Mouse (Mus musculus): ENCODE measurements around the gene Cd3e. TPM values are rescaled to one million over a fixed set of nuclear protein-coding genes. Genes with fewer than 3 reads are reported as not detected.
A peak's percentile ranks its signal among the peaks of the same experiment; 100 is the strongest.
"Not testable (repeated sequence)": the region's sequence is repeated elsewhere in the genome, so short reads cannot be mapped to it uniquely, and the experiment has no call there.

Cd3e gene
- polyA plus RNA-seq, 1 experiment from 2014 or later, result not detected

GRCm38 (mm10) chr9:45039499-45039898, 30.1 kb upstream of the Cd3e start, which contains the start of gene Mpzl2:
Gene Mpzl2, plus strand, starts transcription at chr9:45039799.
- H3K9me3 ChIP-seq (replicated peaks), result no peaks in the 10 kb centered on the region
- no peaks in the 10 kb centered on the region for H3K36me3 ChIP-seq
- no peak within 1 kb of the TSS for H3K27ac ChIP-seq (replicated peaks)
- 68% methylated on average over 5 of the region's 5 CpGs for WGBS
- peaks cover 21% of the 10 kb centered on the region for H3K4me1 ChIP-seq
- DNase-seq (ENCODE audit: low spot score), result no peak
- no peak within 1 kb of the TSS for H3K4me3 ChIP-seq
- H3K27me3 ChIP-seq (ENCODE audit: low read depth, poor library complexity, severe bottlenecking), result peaks cover 67% of the 10 kb centered on the region

- not testable (repeated sequence) for H3K9me3 ChIP-seq (replicated peaks); H3K36me3 ChIP-seq; H3K4me3 ChIP-seq; H3K27ac ChIP-seq (replicated peaks); DNase-seq (ENCODE audit: low spot score)
- Histone ChIP-seq H3K27me3 (ENCODE audit: low read depth, poor library complexity, severe bottlenecking) (peaks cover 50% of the 10 kb centered on the region), H3K4me1 (peaks cover 17% of the 10 kb centered on the region)
- WGBS, result 94% methylated on average over 1 of the region's 1 CpGs
Measured at GRCm38 (mm10) chr9:45037803-45038202, 28.4 kb upstream of the Cd3e start.

GRCm38 (mm10) chr9:45034526-45034925, 25.1 kb upstream of the Cd3e start:
- 83% methylated on average over 3 of the region's 3 CpGs for WGBS
- no peaks in the 10 kb centered on the region for H3K9me3 ChIP-seq (replicated peaks)
- DNase-seq (ENCODE audit: low spot score), result no peak
- H3K4me1 ChIP-seq, result no peaks in the 10 kb centered on the region
- H3K36me3 ChIP-seq, result no peaks in the 10 kb centered on the region
- no peak overlapping the region for H3K4me3 ChIP-seq
- no peak overlapping the region for H3K27ac ChIP-seq (replicated peaks)
- H3K27me3 ChIP-seq (ENCODE audit: low read depth, poor library complexity, severe bottlenecking), result peaks cover 17% of the 10 kb centered on the region

- no peaks in the 10 kb centered on the region; the same call in 1 of the 2 replicates for H3K27me3 ChIP-seq (ENCODE audit: low read depth, poor library complexity, severe bottlenecking)
- DNase-seq (ENCODE audit: low spot score), result no peak
- no peak overlapping the region for H3K27ac ChIP-seq (replicated peaks)
- no peaks in the 10 kb centered on the region for H3K4me1 ChIP-seq
- H3K36me3 ChIP-seq, result no peaks in the 10 kb centered on the region
- WGBS, result 76% methylated on average over 2 of the region's 2 CpGs
- no peaks in the 10 kb centered on the region for H3K9me3 ChIP-seq (replicated peaks)
- no peak overlapping the region for H3K4me3 ChIP-seq
Measured at GRCm38 (mm10) chr9:45032261-45032660, 22.8 kb upstream of the Cd3e start.

GRCm38 (mm10) chr9:45030341-45030740, 20.9 kb upstream of the Cd3e start:
- Histone ChIP-seq H3K36me3 (no peaks in the 10 kb centered on the region), H3K4me1 (no peaks in the 10 kb centered on the region), H3K9me3 (replicated peaks) (no peaks in the 10 kb centered on the region), H3K27ac (replicated peaks) (no peak overlapping the region), H3K4me3 (no peak overlapping the region), H3K27me3 (ENCODE audit: low read depth, poor library complexity, severe bottlenecking) (no peaks in the 10 kb centered on the region; the same call in 1 of the 2 replicates)
- DNase-seq (ENCODE audit: low spot score), result no peak
- WGBS, result 71% methylated on average over 6 of the region's 6 CpGs

- Histone ChIP-seq H3K4me3 (no peak overlapping the region), H3K27me3 (ENCODE audit: low read depth, poor library complexity, severe bottlenecking) (no peaks in the 10 kb centered on the region; the same call in 1 of the 2 replicates), H3K27ac (replicated peaks) (no peak overlapping the region), H3K4me1 (no peaks in the 10 kb centered on the region), H3K9me3 (replicated peaks) (no peaks in the 10 kb centered on the region), H3K36me3 (no peaks in the 10 kb centered on the region)
- WGBS, result 78% methylated on average over 8 of the region's 8 CpGs
- DNase-seq (ENCODE audit: low spot score), result no peak
Measured at GRCm38 (mm10) chr9:45027376-45027775, 17.9 kb upstream of the Cd3e start.

- Histone ChIP-seq H3K9me3 (replicated peaks) (no peaks in the 10 kb centered on the region), H3K27me3 (ENCODE audit: low read depth, poor library complexity, severe bottlenecking) (no peaks in the 10 kb centered on the region; the same call in 1 of the 2 replicates), H3K36me3 (no peaks in the 10 kb centered on the region), H3K4me1 (no peaks in the 10 kb centered on the region), H3K4me3 (no peak overlapping the region), H3K27ac (replicated peaks) (no peak overlapping the region)
- WGBS, result 92% methylated on average over 2 of the region's 2 CpGs
- DNase-seq (ENCODE audit: low spot score), result no peak
Measured at GRCm38 (mm10) chr9:45024187-45024586, 14.8 kb upstream of the Cd3e start.

- Histone ChIP-seq H3K4me1 (no peaks in the 10 kb centered on the region), H3K4me3 (no peak overlapping the region), H3K27me3 (ENCODE audit: low read depth, poor library complexity, severe bottlenecking) (no peaks in the 10 kb centered on the region; the same call in 1 of the 2 replicates), H3K9me3 (replicated peaks) (no peaks in the 10 kb centered on the region), H3K27ac (replicated peaks) (no peak overlapping the region), H3K36me3 (no peaks in the 10 kb centered on the region)
- 64% methylated on average over 3 of the region's 3 CpGs for WGBS
- no peak for DNase-seq (ENCODE audit: low spot score)
Measured at GRCm38 (mm10) chr9:45023638-45024037, 14.2 kb upstream of the Cd3e start.

GRCm38 (mm10) chr9:45022800-45023199, 13.4 kb upstream of the Cd3e start:
- no peak overlapping the region for H3K4me3 ChIP-seq
- no peaks in the 10 kb centered on the region; the same call in 1 of the 2 replicates for H3K27me3 ChIP-seq (ENCODE audit: low read depth, poor library complexity, severe bottlenecking)
- H3K36me3 ChIP-seq, result no peaks in the 10 kb centered on the region
- H3K27ac ChIP-seq (replicated peaks), result no peak overlapping the region
- H3K9me3 ChIP-seq (replicated peaks), result no peaks in the 10 kb centered on the region
- no peaks in the 10 kb centered on the region for H3K4me1 ChIP-seq
- WGBS, result 14% methylated on average over 3 of the region's 3 CpGs
- peak; percentile 58 for DNase-seq (ENCODE audit: low spot score)

- 91% methylated on average over 11 of the region's 11 CpGs for WGBS
- Histone ChIP-seq H3K36me3 (no peaks in the 10 kb centered on the region), H3K4me3 (no peak overlapping the region), H3K27me3 (ENCODE audit: low read depth, poor library complexity, severe bottlenecking) (no peaks in the 10 kb centered on the region), H3K4me1 (no peaks in the 10 kb centered on the region), H3K9me3 (replicated peaks) (no peaks in the 10 kb centered on the region), H3K27ac (replicated peaks) (no peak overlapping the region)
- no peak for DNase-seq (ENCODE audit: low spot score)
Measured at GRCm38 (mm10) chr9:45018031-45018430, 8.6 kb upstream of the Cd3e start.

- Histone ChIP-seq H3K36me3 (no peaks in the 10 kb centered on the region), H3K4me1 (no peaks in the 10 kb centered on the region), H3K9me3 (replicated peaks) (no peaks in the 10 kb centered on the region), H3K4me3 (no peak overlapping the region), H3K27ac (replicated peaks) (no peak overlapping the region), H3K27me3 (ENCODE audit: low read depth, poor library complexity, severe bottlenecking) (no peaks in the 10 kb centered on the region)
- DNase-seq (ENCODE audit: low spot score), result no peak
- 77% methylated on average over 3 of the region's 3 CpGs for WGBS
Measured at GRCm38 (mm10) chr9:45015841-45016240, 6.4 kb upstream of the Cd3e start.

- Histone ChIP-seq H3K36me3 (no peaks in the 10 kb centered on the region), H3K4me1 (no peaks in the 10 kb centered on the region), H3K4me3 (no peak overlapping the region), H3K9me3 (replicated peaks) (no peaks in the 10 kb centered on the region), H3K27me3 (ENCODE audit: low read depth, poor library complexity, severe bottlenecking) (no peaks in the 10 kb centered on the region), H3K27ac (replicated peaks) (no peak overlapping the region)
- 42% methylated on average over 2 of the region's 2 CpGs for WGBS
- no peak for DNase-seq (ENCODE audit: low spot score)
Measured at GRCm38 (mm10) chr9:45014879-45015278, 5.5 kb upstream of the Cd3e start.

- H3K27me3 ChIP-seq (ENCODE audit: low read depth, poor library complexity, severe bottlenecking), result no peaks in the 10 kb centered on the region
- H3K36me3 ChIP-seq, result no peaks in the 10 kb centered on the region
- DNase-seq (ENCODE audit: low spot score), result no peak
- no peaks in the 10 kb centered on the region for H3K4me1 ChIP-seq
- 52% methylated on average over 6 of the region's 6 CpGs for WGBS
- H3K4me3 ChIP-seq, result no peak overlapping the region
- no peak overlapping the region for H3K27ac ChIP-seq (replicated peaks)
- H3K9me3 ChIP-seq (replicated peaks), result no peaks in the 10 kb centered on the region
Measured at GRCm38 (mm10) chr9:45011291-45011690, 1.9 kb upstream of the Cd3e start.

GRCm38 (mm10) chr9:45010461-45010860, 1.0 kb upstream of the Cd3e start:
- no peaks in the 10 kb centered on the region for H3K9me3 ChIP-seq (replicated peaks)
- H3K4me3 ChIP-seq, result no peak overlapping the region
- whole genome bisulfite sequencing, result 81% methylated on average over 4 of the region's 4 CpGs
- H3K27ac ChIP-seq (replicated peaks), result no peak overlapping the region
- H3K4me1 ChIP-seq, result no peaks in the 10 kb centered on the region
- no peaks in the 10 kb centered on the region for H3K36me3 ChIP-seq
- no peaks in the 10 kb centered on the region for H3K27me3 ChIP-seq (ENCODE audit: low read depth, poor library complexity, severe bottlenecking)
- DNase-seq (ENCODE audit: low spot score), result no peak
